Mouse (Mus musculus): ENCODE data around the gene Gpn2. TPM values are rescaled to one million over a fixed set of nuclear protein-coding genes. Genes with fewer than 3 reads are reported as not detected.

Gene Gpn2
- polyA plus RNA-seq, 1 experiment from 2014 or later = 24.9 TPM

GRCm38 (mm10) chr4:133596084-133596483 lies 11.9 kb downstream of the Gpn2 start:
- no peak overlapping the region; the same call in 1 of the 2 replicates for H3K27ac ChIP-seq (replicated peaks)
- ATAC-seq (ENCODE audit: insufficient number of reproducible peaks, low FRiP score, low TSS enrichment, low read depth) = no peak
- WGBS = 69% methylated on average over 6 of the region's 6 CpGs

GRCm38 (mm10) chr4:133598616-133599015 lies 14.5 kb downstream of the Gpn2 start:
- Histone ChIP-seq H3K27me3 (peaks cover 29% of the 10 kb centered on the region), H3K4me1 (peaks cover 28% of the 10 kb centered on the region), H3K27ac (replicated peaks) (peak overlapping the region; percentile 88), H3K9me3 (replicated peaks) (no peaks in the 10 kb centered on the region), H3K9ac (no peak overlapping the region), H3K36me3 (no peaks in the 10 kb centered on the region), H3K4me2 (replicated peaks) (peak overlapping the region; percentile 85; the same call in 1 of the 2 replicates), H3K4me3 (replicated peaks) (peak overlapping the region; percentile 56; the same call in 1 of the 2 replicates)
- 28% methylated on average over 4 of the region's 4 CpGs for WGBS
- no peak for ATAC-seq (ENCODE audit: insufficient number of reproducible peaks, low FRiP score, low TSS enrichment, low read depth)

More at GRCm38 (mm10) chr4:133596084-133596483, 11.9 kb downstream of the Gpn2 start:
- H3K4me1 ChIP-seq = peaks cover 22% of the 10 kb centered on the region
- no peak overlapping the region for H3K4me2 ChIP-seq (replicated peaks)
- H3K9ac ChIP-seq = no peak overlapping the region
- peaks cover 13% of the 10 kb centered on the region for H3K27me3 ChIP-seq
- H3K9me3 ChIP-seq (replicated peaks) = no peaks in the 10 kb centered on the region
- H3K4me3 ChIP-seq (replicated peaks) = no peak overlapping the region
- peaks cover 8% of the 10 kb centered on the region for H3K36me3 ChIP-seq

GRCm38 (mm10) chr4:133599116-133599515 lies 15.0 kb downstream of the Gpn2 start:
- Histone ChIP-seq H3K9ac (0 out of 2 replicates have a peak overlapping the region, but pooled peaks have one; percentile 24), H3K36me3 (peaks cover 5% of the 10 kb centered on the region), H3K4me2 (replicated peaks) (peak overlapping the region; percentile 85), H3K27me3 (peaks cover 29% of the 10 kb centered on the region), H3K4me1 (peaks cover 33% of the 10 kb centered on the region), H3K27ac (replicated peaks) (peak overlapping the region; percentile 88), H3K9me3 (replicated peaks) (no peaks in the 10 kb centered on the region), H3K4me3 (replicated peaks) (peak overlapping the region; percentile 56)
- no peak for ATAC-seq (ENCODE audit: insufficient number of reproducible peaks, low FRiP score, low TSS enrichment, low read depth)
- 20% methylated on average over 7 of the region's 7 CpGs for WGBS

- peak; percentile 92 for ATAC-seq (ENCODE audit: insufficient number of reproducible peaks, low FRiP score, low TSS enrichment, low read depth)
- H3K27me3 ChIP-seq = peaks cover 29% of the 10 kb centered on the region
Measured at GRCm38 (mm10) chr4:133599571-133600073, 15.5 kb downstream of the Gpn2 start.

GRCm38 (mm10) chr4:133600306-133600705 lies 16.1 kb downstream of the Gpn2 start:
- WGBS = 13% methylated on average over 9 of the region's 9 CpGs
- H3K27me3 ChIP-seq = peaks cover 29% of the 10 kb centered on the region
- peak overlapping the region; percentile 56 for H3K4me3 ChIP-seq (replicated peaks)
- peaks cover 37% of the 10 kb centered on the region for H3K4me1 ChIP-seq
- peak overlapping the region; percentile 35 for H3K9ac ChIP-seq
- no peaks in the 10 kb centered on the region for H3K9me3 ChIP-seq (replicated peaks)
- peak overlapping the region; percentile 85 for H3K4me2 ChIP-seq (replicated peaks)
- peak overlapping the region; percentile 85 for H3K27ac ChIP-seq (replicated peaks)
- no peak for ATAC-seq (ENCODE audit: insufficient number of reproducible peaks, low FRiP score, low TSS enrichment, low read depth)
- H3K36me3 ChIP-seq = peaks cover 11% of the 10 kb centered on the region

More at GRCm38 (mm10) chr4:133599571-133600073, 15.5 kb downstream of the Gpn2 start:
- WGBS = under 1% methylated on average over 50 of the region's 50 CpGs
- Histone ChIP-seq H3K4me3 (replicated peaks) (peak overlapping the region; percentile 56), H3K4me2 (replicated peaks) (peak overlapping the region; percentile 85), H3K9ac (peak overlapping the region; percentile 35; the same call in 1 of the 2 replicates), H3K9me3 (replicated peaks) (no peaks in the 10 kb centered on the region), H3K4me1 (peaks cover 34% of the 10 kb centered on the region), H3K27ac (replicated peaks) (peak overlapping the region; percentile 88), H3K36me3 (peaks cover 7% of the 10 kb centered on the region)

GRCm38 (mm10) chr4:133601721-133602218 lies 17.6 kb downstream of the Gpn2 start, which contains the start of gene Sfn:
Gene Sfn (minus strand): TSS chr4:133602168.
- WGBS = 3% methylated on average over 16 of the region's 16 CpGs
- H3K27ac ChIP-seq (replicated peaks) = peak within 1 kb of the TSS; percentile 71

GRCm38 (mm10) chr4:133603056-133603455 lies 18.9 kb downstream of the Gpn2 start:
- no peak for ATAC-seq (ENCODE audit: insufficient number of reproducible peaks, low FRiP score, low TSS enrichment, low read depth)
- WGBS = 77% methylated on average over 5 of the region's 5 CpGs
- no peak overlapping the region for H3K4me3 ChIP-seq (replicated peaks)
- H3K4me2 ChIP-seq (replicated peaks) = no peak overlapping the region; the same call in 1 of the 2 replicates
- no peaks in the 10 kb centered on the region for H3K9me3 ChIP-seq (replicated peaks)
- peaks cover 29% of the 10 kb centered on the region for H3K27me3 ChIP-seq
- peaks cover 54% of the 10 kb centered on the region for H3K4me1 ChIP-seq
- no peak overlapping the region for H3K9ac ChIP-seq
- H3K27ac ChIP-seq (replicated peaks) = peak overlapping the region; percentile 71; the same call in 1 of the 2 replicates
- peaks cover 30% of the 10 kb centered on the region for H3K36me3 ChIP-seq

More at GRCm38 (mm10) chr4:133601721-133602218, 17.6 kb downstream of the Gpn2 start, which contains the start of gene Sfn:
- Histone ChIP-seq H3K36me3 (peaks cover 19% of the 10 kb centered on the region), H3K4me1 (peaks cover 49% of the 10 kb centered on the region), H3K27me3 (peaks cover 29% of the 10 kb centered on the region), H3K4me2 (replicated peaks) (peak within 1 kb of the TSS; percentile 37), H3K4me3 (replicated peaks) (peak within 1 kb of the TSS; percentile 56), H3K9ac (peak within 1 kb of the TSS; percentile 15; the same call in 1 of the 2 replicates), H3K9me3 (replicated peaks) (no peaks in the 10 kb centered on the region)
- peak; percentile 26; the same call in 1 of the 2 replicates for ATAC-seq (ENCODE audit: insufficient number of reproducible peaks, low FRiP score, low TSS enrichment, low read depth)

- H3K4me1 ChIP-seq = peaks cover 48% of the 10 kb centered on the region
- peaks cover 38% of the 10 kb centered on the region for H3K36me3 ChIP-seq
- H3K4me2 ChIP-seq (replicated peaks) = no peak overlapping the region
- H3K27me3 ChIP-seq = peaks cover 23% of the 10 kb centered on the region
- no peak overlapping the region for H3K4me3 ChIP-seq (replicated peaks)
- H3K9me3 ChIP-seq (replicated peaks) = no peaks in the 10 kb centered on the region
- H3K9ac ChIP-seq = no peak overlapping the region
- ATAC-seq (ENCODE audit: insufficient number of reproducible peaks, low FRiP score, low TSS enrichment, low read depth) = no peak
- WGBS = 76% methylated on average over 7 of the region's 7 CpGs
- H3K27ac ChIP-seq (replicated peaks) = peak overlapping the region; percentile 58; the same call in 1 of the 2 replicates
Measured at GRCm38 (mm10) chr4:133604175-133604574, 20.0 kb downstream of the Gpn2 start.

- no peaks in the 10 kb centered on the region for H3K9me3 ChIP-seq (replicated peaks)
- 48% methylated on average over 6 of the region's 6 CpGs for WGBS
- 0 out of 2 replicates have a peak, but pooled peaks have one; percentile 17 for ATAC-seq (ENCODE audit: insufficient number of reproducible peaks, low FRiP score, low TSS enrichment, low read depth)
- H3K9ac ChIP-seq = no peak overlapping the region
- peaks cover 23% of the 10 kb centered on the region for H3K27me3 ChIP-seq
- peaks cover 44% of the 10 kb centered on the region for H3K4me1 ChIP-seq
- H3K4me3 ChIP-seq (replicated peaks) = no peak overlapping the region
- H3K4me2 ChIP-seq (replicated peaks) = no peak overlapping the region
- peak overlapping the region; percentile 86 for H3K27ac ChIP-seq (replicated peaks)
- H3K36me3 ChIP-seq = peaks cover 38% of the 10 kb centered on the region
Measured at GRCm38 (mm10) chr4:133604856-133605255, 20.7 kb downstream of the Gpn2 start.

- Histone ChIP-seq H3K27me3 (peaks cover 18% of the 10 kb centered on the region), H3K4me1 (peaks cover 39% of the 10 kb centered on the region), H3K9me3 (replicated peaks) (no peaks in the 10 kb centered on the region), H3K4me3 (replicated peaks) (no peak overlapping the region), H3K9ac (no peak overlapping the region), H3K36me3 (peaks cover 38% of the 10 kb centered on the region), H3K27ac (replicated peaks) (peak overlapping the region; percentile 86), H3K4me2 (replicated peaks) (no peak overlapping the region)
- no peak for ATAC-seq (ENCODE audit: insufficient number of reproducible peaks, low FRiP score, low TSS enrichment, low read depth)
- WGBS = 29% methylated on average over 9 of the region's 9 CpGs
Measured at GRCm38 (mm10) chr4:133605330-133605729, 21.2 kb downstream of the Gpn2 start.

GRCm38 (mm10) chr4:133607284-133607683 lies 23.1 kb downstream of the Gpn2 start:
- H3K9me3 ChIP-seq (replicated peaks) = no peaks in the 10 kb centered on the region
- H3K27me3 ChIP-seq = peaks cover 8% of the 10 kb centered on the region
- no peak overlapping the region for H3K4me2 ChIP-seq (replicated peaks)
- peaks cover 53% of the 10 kb centered on the region for H3K36me3 ChIP-seq
- 65% methylated on average over 10 of the region's 10 CpGs for WGBS
- peaks cover 31% of the 10 kb centered on the region for H3K4me1 ChIP-seq
- H3K4me3 ChIP-seq (replicated peaks) = no peak overlapping the region
- no peak for ATAC-seq (ENCODE audit: insufficient number of reproducible peaks, low FRiP score, low TSS enrichment, low read depth)
- H3K9ac ChIP-seq = no peak overlapping the region
- peak overlapping the region; percentile 86 for H3K27ac ChIP-seq (replicated peaks)
